Mouse (Mus musculus) ES-Bruce4 (cell line): ENCODE results near the gene Ankrd33b. TPM values are rescaled to one million over a fixed set of nuclear protein-coding genes. Genes with fewer than 3 reads are reported as not detected.

ENCODE experiments used
- H3K27ac ChIP-seq: 2 replicates; pipeline ENCODE4 v1.5.1; 2012; ENCODE audit warnings: low read length, inconsistent platforms; ENCODE audit not compliant: insufficient read depth
- H3K27me3 ChIP-seq: 2 replicates; pipeline ENCODE4 v1.6.1; 2012; ENCODE audit warnings: mild to moderate bottlenecking, low read length, inconsistent platforms; ENCODE audit not compliant: control insufficient read depth, poor library complexity, insufficient read depth, severe bottlenecking
- H3K36me3 ChIP-seq: 2 replicates; pipeline ENCODE4 v1.6.1; 2012; ENCODE audit warnings: inconsistent platforms, mild to moderate bottlenecking, low read length, moderate library complexity; ENCODE audit not compliant: control insufficient read depth, poor library complexity, insufficient read depth, severe bottlenecking
- H3K4me1 ChIP-seq: one replicate; pipeline ENCODE4 v1.8.1; 2011; ENCODE audit warnings: low read length; ENCODE audit not compliant: control insufficient read depth, insufficient read depth
- H3K4me3 ChIP-seq: 2 replicates; pipeline ENCODE4 v1.5.1; 2011; ENCODE audit warnings: low read depth, mild to moderate bottlenecking, low read length
- H3K9ac ChIP-seq: 2 replicates; pipeline ENCODE4 v1.6.1; 2012; ENCODE audit warnings: low read depth, mild to moderate bottlenecking, inconsistent platforms; ENCODE audit not compliant: poor library complexity, severe bottlenecking
- H3K9me3 ChIP-seq: replicated peaks from 2 replicates; pipeline ENCODE4 v1.6.1; 2012; ENCODE audit warnings: mild to moderate bottlenecking, low read length, inconsistent platforms; ENCODE audit not compliant: control insufficient read depth, poor library complexity, insufficient read depth, severe bottlenecking
- CTCF ChIP-seq: IDR thresholded peaks from one replicate; pipeline ENCODE4 v1.8.1; 2011; ENCODE audit warnings: low read depth, low read length
- EP300 ChIP-seq: IDR thresholded peaks from 2 replicates; pipeline ENCODE4 v1.6.1; 2011; ENCODE audit warnings: low read depth, low read length; ENCODE audit not compliant: insufficient read depth
- POLR2A ChIP-seq: IDR thresholded peaks from one replicate; pipeline ENCODE4 v1.8.1; 2011; ENCODE audit warnings: low read length; ENCODE audit not compliant: insufficient read depth
- polyA plus RNA-seq: library from polyadenylated mRNA; stranded (reverse); fragments of >200 nt; gene quantifications from 2 replicates; pipeline ENCODE4 v1.2.4, GENCODE M21; 2011; ENCODE audit warnings: low read depth; ENCODE audit not compliant: missing spikeins, insufficient read depth, insufficient read length

Ankrd33b gene
- polyA plus RNA-seq, 1 experiment = 1.6 TPM

DNA sequence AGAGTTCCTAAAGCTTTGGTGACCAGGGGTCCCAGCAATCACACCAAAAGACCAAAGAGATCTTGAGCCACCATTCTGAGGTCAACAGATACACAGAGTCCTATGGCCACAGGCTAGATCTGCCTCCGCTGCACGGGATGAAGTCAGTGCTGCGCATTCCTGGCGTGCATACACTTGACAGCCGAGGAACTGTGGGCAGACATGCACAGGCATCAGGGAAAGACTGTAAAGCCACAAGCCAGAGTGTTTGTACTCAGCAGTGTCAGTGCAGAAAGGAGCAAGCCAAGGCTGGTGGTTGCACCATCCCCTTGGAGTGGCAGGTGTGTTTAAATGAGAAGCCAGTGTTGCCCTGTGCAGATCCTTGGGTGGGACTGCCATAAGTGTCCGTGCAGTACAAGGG is 111.8 kb downstream of the Ankrd33b start:
- Histone ChIP-seq H3K9me3 (no peaks in the 10 kb centered on the region), H3K9ac (no peak overlapping the region), H3K4me1 (no peaks in the 10 kb centered on the region), H3K27ac (no peak overlapping the region), H3K27me3 (no peaks in the 10 kb centered on the region), H3K4me3 (no peak overlapping the region), H3K36me3 (no peaks in the 10 kb centered on the region)
- TF ChIP-seq EP300 (no peak), CTCF (no peak), POLR2A (no peak)

DNA sequence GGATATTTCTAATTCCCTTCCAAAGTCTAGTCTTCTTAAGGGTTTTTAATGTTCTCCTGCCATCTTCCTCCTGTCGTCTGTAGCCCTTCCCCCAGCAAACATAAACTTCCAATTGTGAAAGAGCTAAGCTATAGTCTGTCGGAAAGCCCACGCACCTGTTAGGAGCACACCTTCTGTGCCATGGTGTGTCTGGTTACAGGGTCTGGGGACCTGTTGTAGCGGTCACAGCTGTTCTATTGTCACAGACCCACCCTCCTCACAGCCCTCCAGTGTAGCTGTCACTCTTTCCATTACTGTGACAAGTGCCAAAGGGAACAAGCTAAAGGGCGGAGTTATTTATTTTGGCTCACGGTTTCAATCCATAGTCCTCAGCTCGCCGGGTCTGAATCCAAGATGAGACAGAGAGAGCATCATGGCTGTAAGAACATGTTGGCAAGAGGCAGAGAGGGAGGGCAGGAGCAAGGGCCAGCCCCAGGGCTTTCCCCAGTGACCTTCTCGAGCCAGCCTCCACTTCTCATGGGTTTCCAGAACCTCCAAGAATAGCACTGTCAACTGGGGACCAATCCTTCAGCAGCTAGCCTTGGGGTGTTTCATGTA is 112.5 kb downstream of the Ankrd33b start:
- H3K36me3 ChIP-seq = no peaks in the 10 kb centered on the region
- no peaks in the 10 kb centered on the region for H3K27me3 ChIP-seq
- no peak overlapping the region for H3K9ac ChIP-seq
- TF ChIP-seq POLR2A = no peak
- no peak for TF ChIP-seq EP300
- no peak for TF ChIP-seq CTCF
- no peaks in the 10 kb centered on the region for H3K9me3 ChIP-seq
- no peak overlapping the region for H3K4me3 ChIP-seq
- no peaks in the 10 kb centered on the region for H3K4me1 ChIP-seq
- H3K27ac ChIP-seq = no peak overlapping the region

DNA sequence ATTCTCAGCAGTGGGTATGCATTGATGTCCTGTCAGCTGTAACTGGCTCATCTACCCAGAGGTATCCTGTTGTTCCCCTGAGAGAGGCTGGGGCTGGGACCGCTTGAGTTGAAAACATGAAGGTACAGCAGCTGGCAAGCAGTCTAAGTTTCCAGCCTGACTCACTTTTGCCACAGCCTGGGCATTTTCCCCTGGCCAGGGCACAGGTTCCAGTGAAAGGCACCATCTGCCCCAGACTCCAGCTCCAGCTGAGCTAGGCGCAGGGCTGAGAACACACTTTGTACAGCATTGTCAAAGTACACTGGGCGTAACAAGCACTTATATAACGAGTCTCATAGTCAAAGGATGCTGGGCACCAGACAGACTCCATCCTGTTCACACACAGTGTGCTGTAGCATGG is 113.6 kb downstream of the Ankrd33b start:
- no peaks in the 10 kb centered on the region for H3K9me3 ChIP-seq
- TF ChIP-seq CTCF (no peak), EP300 (no peak), POLR2A (no peak)
- no peaks in the 10 kb centered on the region for H3K27me3 ChIP-seq
- H3K4me3 ChIP-seq = no peak overlapping the region
- H3K4me1 ChIP-seq = no peaks in the 10 kb centered on the region
- H3K27ac ChIP-seq = no peak overlapping the region
- H3K36me3 ChIP-seq = no peaks in the 10 kb centered on the region
- no peak overlapping the region for H3K9ac ChIP-seq

DNA sequence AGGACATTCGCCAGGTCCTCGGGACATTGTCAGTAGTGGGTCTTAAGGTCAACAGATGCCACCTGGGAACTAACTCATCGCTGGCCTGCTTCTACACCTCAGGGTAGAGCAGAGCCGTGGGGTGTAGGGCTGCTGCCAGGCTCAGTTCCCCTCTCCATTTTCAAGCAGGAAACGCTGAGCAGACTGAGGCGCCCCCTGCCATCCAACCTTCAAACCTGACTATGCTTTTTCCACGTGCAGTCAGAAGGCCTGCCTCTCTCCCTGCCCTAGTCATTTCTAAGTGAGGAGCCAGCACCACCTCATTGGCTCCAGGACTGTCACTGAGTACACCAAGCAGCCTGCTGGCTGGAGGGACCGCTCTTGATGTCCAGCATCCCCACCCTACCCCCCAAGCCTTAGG is 114.1 kb downstream of the Ankrd33b start:
- Histone ChIP-seq H3K9me3 (no peaks in the 10 kb centered on the region), H3K9ac (no peak overlapping the region), H3K27ac (no peak overlapping the region), H3K4me3 (no peak overlapping the region), H3K4me1 (no peaks in the 10 kb centered on the region), H3K27me3 (no peaks in the 10 kb centered on the region), H3K36me3 (no peaks in the 10 kb centered on the region)
- no peak for TF ChIP-seq POLR2A
- TF ChIP-seq CTCF = peak; percentile 21

DNA sequence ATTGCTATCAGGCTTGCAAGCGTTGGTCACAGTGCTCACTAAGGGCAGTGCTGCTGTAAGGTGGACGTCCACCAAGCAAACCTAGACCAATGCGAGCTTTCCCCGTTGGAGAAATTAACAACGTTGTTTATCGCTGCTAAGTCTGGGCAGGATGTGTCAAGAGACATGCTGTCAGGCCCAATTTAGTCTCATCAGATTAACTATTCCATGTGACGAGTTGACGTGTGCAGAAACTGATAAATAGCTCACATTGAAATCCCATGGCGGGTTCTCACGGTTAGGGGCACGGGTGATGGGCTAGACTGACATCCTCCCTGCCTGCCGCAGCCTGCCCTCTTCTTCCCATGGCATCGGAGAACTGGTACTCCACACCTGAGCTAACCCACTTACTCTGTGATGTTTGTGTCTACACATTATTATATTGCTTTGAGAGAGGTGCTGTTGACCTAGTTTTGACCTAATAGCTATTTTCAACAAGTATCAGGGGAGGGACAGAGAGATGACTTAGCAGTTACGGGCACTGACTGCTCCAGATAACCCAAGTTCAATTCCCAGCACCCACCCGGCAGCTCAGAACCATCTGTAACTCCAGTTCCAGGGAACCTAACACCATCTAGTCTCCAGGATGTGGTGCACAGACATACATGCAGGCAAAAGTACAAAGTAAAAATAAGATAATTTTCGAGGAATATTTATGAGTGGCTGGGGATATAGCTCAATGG is 114.8 kb downstream of the Ankrd33b start:
- Histone ChIP-seq H3K4me1 (no peaks in the 10 kb centered on the region), H3K9me3 (no peaks in the 10 kb centered on the region), H3K27ac (no peak overlapping the region), H3K27me3 (no peaks in the 10 kb centered on the region), H3K36me3 (no peaks in the 10 kb centered on the region), H3K4me3 (no peak overlapping the region), H3K9ac (no peak overlapping the region)
- no peak for TF ChIP-seq CTCF
- no peak for TF ChIP-seq EP300
- no peak for TF ChIP-seq POLR2A

DNA sequence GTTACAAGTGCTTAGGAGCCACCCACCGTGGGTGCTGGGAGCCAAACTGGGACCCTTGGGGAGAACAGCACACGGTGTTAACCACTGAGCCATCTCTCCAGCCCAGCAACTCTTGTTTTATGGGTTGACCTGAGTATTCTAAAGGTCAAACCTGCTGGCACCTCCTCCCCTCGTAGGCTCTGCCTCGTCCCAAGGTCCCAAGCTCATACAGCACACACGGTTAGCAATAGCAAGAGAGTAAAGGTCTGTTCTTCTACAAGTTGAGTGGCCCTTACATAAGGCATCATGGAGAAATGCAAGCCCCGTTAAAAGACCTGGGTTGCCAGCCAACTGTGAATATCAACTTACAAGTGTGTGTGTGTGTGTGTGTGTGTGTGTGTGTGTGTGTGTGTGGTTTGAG is 116.3 kb downstream of the Ankrd33b start:
- Histone ChIP-seq H3K36me3 (no peaks in the 10 kb centered on the region), H3K9me3 (no peaks in the 10 kb centered on the region), H3K4me1 (no peaks in the 10 kb centered on the region), H3K27ac (no peak overlapping the region), H3K4me3 (no peak overlapping the region), H3K27me3 (no peaks in the 10 kb centered on the region), H3K9ac (no peak overlapping the region)
- no peak for TF ChIP-seq POLR2A
- no peak for TF ChIP-seq CTCF
- no peak for TF ChIP-seq EP300
